Mouse (Mus musculus): ENCODE data around the gene Lysmd3.
"Not testable (repeated sequence)": the region's sequence is repeated elsewhere in the genome, so short reads cannot be mapped to it uniquely, and the experiment has no call there.

Lysmd3 gene

DNA sequence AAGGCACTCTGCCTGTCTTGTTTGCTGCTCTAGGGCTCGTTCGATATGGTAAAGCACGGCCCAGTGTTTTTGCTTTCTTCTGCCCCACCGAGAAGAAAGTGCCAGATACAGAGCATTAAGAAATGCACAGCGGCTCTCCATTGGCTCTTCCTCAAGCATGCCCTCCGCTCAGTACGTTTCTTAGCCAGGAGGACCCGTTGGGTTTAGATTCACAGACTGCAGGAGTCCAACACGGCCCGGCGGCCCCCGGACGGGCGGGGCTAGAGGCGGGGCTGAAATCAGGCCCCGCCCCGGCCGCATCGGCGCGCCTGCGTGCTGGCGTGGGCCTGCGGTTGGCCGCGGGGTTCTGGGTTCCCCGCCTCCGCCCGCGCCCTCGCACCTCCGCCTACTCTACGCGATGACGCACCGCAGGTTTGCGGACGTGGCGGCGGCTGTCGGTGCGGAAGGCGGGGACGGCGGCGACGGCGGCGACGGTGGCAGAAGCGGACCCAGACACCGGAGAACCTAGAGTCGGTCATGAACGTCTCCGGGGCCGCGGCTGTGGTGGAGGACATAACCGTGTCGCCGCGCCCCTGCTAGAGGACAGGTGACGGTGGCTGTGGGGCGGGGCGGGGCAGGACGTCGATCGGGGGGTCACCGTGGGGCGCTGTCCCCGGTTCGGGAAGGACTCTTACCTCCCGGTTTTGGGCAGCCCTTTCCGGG lies at the start of gene Lysmd3:
Lysmd3 (plus strand) TSS at position 313 of the 702 bp plus-strand sequence.
- DNase-seq = peak; percentile 95

DNA sequence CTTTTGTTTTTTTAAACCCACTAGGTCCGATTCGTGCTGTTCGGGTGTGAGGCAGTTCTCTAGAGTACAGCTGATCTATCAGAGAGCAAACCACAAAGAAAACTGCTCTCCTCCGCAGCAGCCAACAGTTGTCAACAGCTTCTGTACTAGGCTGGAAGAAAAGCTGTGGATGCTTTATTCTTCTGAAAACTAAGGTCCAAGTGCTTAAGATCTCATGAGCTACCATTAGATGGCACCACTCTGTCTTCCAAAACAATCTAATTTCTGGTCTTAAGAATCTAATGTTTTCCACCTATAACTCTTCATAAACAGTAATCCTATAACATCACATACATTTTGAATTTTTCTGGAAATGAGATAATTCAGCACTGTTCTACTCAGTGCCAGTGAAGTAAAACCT lies 47.1 kb upstream of the Lysmd3 start:
- DNase-seq = no peak

GRCm38 (mm10) chr13:81627861-81628260 lies 29.6 kb upstream of the Lysmd3 start:
- DNase-seq = not testable (repeated sequence)

DNA sequence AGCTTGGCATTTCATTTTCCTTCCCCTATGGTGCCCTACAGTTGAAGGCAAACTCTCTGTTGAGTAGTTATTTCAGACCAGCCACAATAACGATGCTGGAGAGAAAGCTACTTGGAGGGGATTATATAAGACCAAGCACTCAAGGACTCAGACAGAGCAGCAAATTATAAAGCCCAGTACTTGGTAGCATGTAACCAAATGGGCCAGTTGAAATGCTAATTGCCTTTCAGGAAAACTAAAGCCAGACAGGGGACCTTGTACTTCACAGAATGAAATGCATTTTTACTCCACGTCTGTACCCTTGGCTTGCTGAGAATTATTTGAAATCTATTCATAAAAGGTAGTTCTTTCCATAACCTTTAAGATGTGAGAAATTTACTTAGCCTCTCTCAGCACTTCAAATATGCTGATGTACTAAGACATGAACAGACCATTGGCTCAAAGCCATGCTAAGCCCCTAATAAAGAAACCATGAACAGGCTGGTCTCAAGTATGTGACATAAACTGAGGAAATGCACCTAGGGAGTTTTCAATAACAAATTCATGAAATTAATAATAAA lies 28.8 kb upstream of the Lysmd3 start:
- no peak for DNase-seq

GRCm38 (mm10) chr13:81629395-81629794 lies 28.1 kb upstream of the Lysmd3 start:
- no peak for DNase-seq

- no peak for DNase-seq
Observed at GRCm38 (mm10) chr13:81630566-81630965, 26.9 kb upstream of the Lysmd3 start.

GRCm38 (mm10) chr13:81632720-81633415 lies 24.6 kb upstream of the Lysmd3 start, which contains the start of gene Adgrv1:
Adgrv1 (minus strand) TSS chr13:81633154.
- DNase-seq = peak; percentile 66

GRCm38 (mm10) chr13:81639624-81640023 lies 17.8 kb upstream of the Lysmd3 start:
- DNase-seq = no peak

GRCm38 (mm10) chr13:81640881-81641280 lies 16.6 kb upstream of the Lysmd3 start:
- DNase-seq = no peak

DNA sequence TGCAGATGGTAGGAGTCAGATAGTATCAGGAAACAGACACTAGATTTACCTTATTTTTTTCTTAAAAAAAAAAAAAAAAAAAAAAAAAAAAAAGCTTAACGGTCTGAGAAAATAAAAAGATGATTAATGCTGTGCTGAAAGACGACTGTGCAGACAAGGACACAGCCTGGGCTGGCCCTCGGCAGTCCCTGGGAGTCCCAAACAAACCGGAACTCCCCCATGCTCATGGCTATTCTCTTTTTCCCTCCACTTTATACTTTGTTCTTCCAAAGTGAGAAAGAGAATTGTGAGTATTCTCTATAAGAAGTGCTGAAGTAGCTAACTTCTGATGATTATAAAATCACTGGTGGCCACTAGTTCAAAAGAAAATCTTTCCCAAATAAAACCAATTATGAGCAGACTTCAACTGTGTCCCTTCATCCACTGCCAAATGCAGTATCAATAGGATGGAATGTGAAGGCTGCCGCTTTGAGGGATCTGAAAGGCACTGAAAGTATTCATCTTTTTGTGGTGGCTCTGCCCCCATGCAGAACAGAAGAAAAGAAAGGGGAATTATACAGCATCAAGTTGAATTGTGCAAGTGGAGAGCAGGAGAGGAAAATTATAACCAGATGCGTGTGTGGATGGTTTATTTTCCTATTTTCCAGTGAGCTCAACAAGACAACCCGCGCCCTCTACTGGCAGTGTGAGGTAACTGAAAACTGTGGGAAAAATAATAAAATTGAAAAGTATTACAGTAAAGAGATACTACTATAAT lies 16.0 kb upstream of the Lysmd3 start:
- peak; percentile 71 for DNase-seq

GRCm38 (mm10) chr13:81642491-81643149 lies 14.8 kb upstream of the Lysmd3 start:
- DNase-seq = peak; percentile 69

DNA sequence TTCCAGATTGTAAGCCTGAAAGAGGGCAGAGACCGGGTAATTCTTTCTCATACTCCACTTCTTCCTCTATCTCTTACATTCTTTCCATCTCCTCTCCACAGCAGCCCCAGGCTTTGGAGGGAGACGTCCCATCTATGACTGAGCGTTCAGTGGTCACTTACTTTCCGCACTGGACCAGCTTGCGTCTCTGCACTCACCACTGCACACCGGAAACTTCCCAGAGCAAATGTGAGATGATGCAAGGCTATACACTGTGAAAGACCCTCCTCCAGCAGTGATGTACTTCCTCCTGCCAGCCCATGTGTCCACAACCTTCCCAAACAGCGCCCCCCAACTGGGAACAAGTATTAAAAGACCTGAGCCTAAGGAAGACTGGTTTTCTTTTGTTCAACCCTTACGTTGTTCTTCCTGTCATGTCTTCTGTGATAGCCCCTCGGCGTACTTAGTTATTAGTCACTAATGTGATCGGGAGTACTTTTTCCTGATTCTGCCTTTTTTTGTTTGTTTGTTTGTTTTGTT lies 13.4 kb upstream of the Lysmd3 start:
- DNase-seq = no peak

DNA sequence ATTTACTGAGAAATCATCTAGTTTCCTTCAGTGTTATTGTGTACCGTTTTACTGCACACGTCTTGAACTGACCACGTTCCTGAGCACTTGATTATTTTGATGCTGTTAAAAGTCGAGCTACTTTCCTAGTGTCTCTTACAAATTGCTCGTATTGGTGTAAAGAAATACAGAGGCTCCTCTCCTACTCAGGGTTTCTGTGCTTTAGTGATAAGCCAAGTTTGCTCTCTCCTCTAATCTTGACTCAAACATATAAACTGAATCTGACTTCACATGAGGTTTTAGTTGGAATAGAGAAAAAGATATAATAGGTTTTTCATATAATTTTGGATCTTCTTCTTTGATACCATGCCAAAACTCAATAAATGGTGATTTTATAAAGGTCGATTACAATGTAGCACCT lies 11.1 kb upstream of the Lysmd3 start:
- no peak for DNase-seq

- not testable (repeated sequence) for DNase-seq
Observed at GRCm38 (mm10) chr13:81650382-81650781, 7.1 kb upstream of the Lysmd3 start.

GRCm38 (mm10) chr13:81656091-81656850 lies 1.2 kb upstream of the Lysmd3 start:
- DNase-seq = no peak

DNA sequence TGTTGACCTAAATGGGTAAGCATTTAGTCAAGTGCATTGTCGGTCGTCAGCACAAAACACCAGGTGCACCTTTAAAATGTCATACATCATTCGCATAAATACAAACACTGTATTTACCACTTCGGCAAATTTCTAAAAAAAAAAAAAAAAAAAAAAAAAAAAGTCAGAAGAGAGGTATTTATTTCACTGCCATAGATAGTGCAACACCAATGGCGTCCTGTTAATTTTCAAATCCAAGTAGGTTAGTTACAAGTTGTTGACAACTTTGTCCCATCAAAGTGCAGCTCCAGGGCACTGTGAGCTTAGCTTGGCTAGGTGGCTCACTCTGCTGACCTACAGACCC lies 484 bp upstream of the Lysmd3 start:
- DNase-seq = no peak

- no peak for DNase-seq
Observed at GRCm38 (mm10) chr13:81658053-81658752, 740 bp downstream of the Lysmd3 start.

- peak; percentile 57 for DNase-seq
Observed at GRCm38 (mm10) chr13:81663566-81664330, 6.3 kb downstream of the Lysmd3 start.

DNA sequence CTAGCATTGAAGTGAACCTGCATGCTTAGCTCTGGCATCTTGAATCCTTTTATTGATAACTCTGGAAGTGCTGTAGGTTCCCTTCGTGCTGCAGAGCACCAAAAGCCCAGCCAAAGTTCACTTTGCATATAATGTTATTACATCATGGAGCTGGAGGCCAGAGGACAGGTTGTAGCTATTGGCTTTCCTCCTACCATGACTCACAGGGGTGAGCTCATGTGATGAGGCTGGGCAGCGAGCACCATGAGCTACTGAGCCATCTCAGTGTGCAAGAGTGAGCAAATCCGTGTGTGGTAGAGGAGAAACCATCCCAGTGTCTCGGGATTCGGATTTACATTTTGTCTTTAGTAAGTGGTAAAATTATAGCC lies 6.9 kb downstream of the Lysmd3 start:
- no peak for DNase-seq

DNA sequence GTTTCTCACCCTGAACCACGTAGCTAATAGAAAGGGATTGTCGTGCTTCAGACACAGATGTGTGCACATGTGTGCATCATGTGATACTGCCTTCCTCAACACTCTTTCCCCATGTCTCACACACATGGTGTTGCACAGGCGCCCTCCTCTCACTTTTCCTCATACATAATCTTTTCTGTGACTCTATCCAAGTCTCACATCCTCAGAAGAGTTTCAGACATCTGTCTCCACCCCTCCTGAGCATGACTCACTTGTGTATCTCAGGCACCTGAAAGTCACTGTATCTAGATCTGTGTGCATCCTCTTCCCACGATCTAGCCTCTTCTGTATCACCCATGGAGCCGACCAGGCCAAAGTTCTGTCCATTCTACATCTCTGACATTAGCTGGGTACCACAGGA lies 10.2 kb downstream of the Lysmd3 start:
- DNase-seq = no peak
